Mouse (Mus musculus) c-Kit-positive CD71-negative TER-119-negative erythroid progenitor cells, embryonic 14.5 days (primary cell): ENCODE results near the gene Grm7.

ENCODE experiments used
- DNase-seq: peaks from one replicate; pipeline ENCODE4 v3.0.0-alpha.2; 2013; ENCODE audit warnings: low read depth

Grm7 gene

GRCm38 (mm10) chr6:110982013-110982412 lies 336.6 kb downstream of the Grm7 start:
- DNase-seq: no peak

GRCm38 (mm10) chr6:111039099-111039498 lies 393.7 kb downstream of the Grm7 start:
- no peak for DNase-seq

GRCm38 (mm10) chr6:111045896-111046295 lies 400.5 kb downstream of the Grm7 start:
- DNase-seq: no peak

- DNase-seq: no peak
Measured at GRCm38 (mm10) chr6:111049247-111049646, 403.9 kb downstream of the Grm7 start.

- no peak for DNase-seq
Measured at GRCm38 (mm10) chr6:111054001-111054975, 408.9 kb downstream of the Grm7 start.

GRCm38 (mm10) chr6:111057798-111058197 lies 412.4 kb downstream of the Grm7 start:
- DNase-seq: no peak

GRCm38 (mm10) chr6:111060004-111060403 lies 414.6 kb downstream of the Grm7 start:
- no peak for DNase-seq

- DNase-seq: no peak
Measured at GRCm38 (mm10) chr6:111084569-111084968, 439.2 kb downstream of the Grm7 start.

- DNase-seq: no peak
Measured at GRCm38 (mm10) chr6:111094818-111095217, 449.4 kb downstream of the Grm7 start.

- no peak for DNase-seq
Measured at GRCm38 (mm10) chr6:111105485-111105884, 460.1 kb downstream of the Grm7 start.

- no peak for DNase-seq
Measured at GRCm38 (mm10) chr6:111161037-111161436, 515.7 kb downstream of the Grm7 start.

- no peak for DNase-seq
Measured at GRCm38 (mm10) chr6:111195333-111195732, 550.0 kb downstream of the Grm7 start.

GRCm38 (mm10) chr6:111221083-111221729 lies 575.8 kb downstream of the Grm7 start:
- DNase-seq: no peak

- DNase-seq: no peak
Measured at GRCm38 (mm10) chr6:111255215-111255614, 609.8 kb downstream of the Grm7 start.

GRCm38 (mm10) chr6:111256939-111257338 lies 611.6 kb downstream of the Grm7 start:
- DNase-seq: no peak

- DNase-seq: no peak
Measured at GRCm38 (mm10) chr6:111258256-111258655, 612.9 kb downstream of the Grm7 start.

- no peak for DNase-seq
Measured at GRCm38 (mm10) chr6:111261181-111261580, 615.8 kb downstream of the Grm7 start.

GRCm38 (mm10) chr6:111276657-111277056 lies 631.3 kb downstream of the Grm7 start:
- no peak for DNase-seq

GRCm38 (mm10) chr6:111278516-111278915 lies 633.1 kb downstream of the Grm7 start:
- DNase-seq: no peak

GRCm38 (mm10) chr6:111293505-111294001 lies 648.2 kb downstream of the Grm7 start:
- no peak for DNase-seq

GRCm38 (mm10) chr6:111303912-111304555 lies 658.7 kb downstream of the Grm7 start:
- DNase-seq: no peak

GRCm38 (mm10) chr6:111361681-111362080 lies 716.3 kb downstream of the Grm7 start:
- DNase-seq: no peak
